Mouse (Mus musculus) hindbrain, embryonic 10.5 days (tissue): ENCODE measurements at regions not wholly inside any gene's neighbourhood (a gene's known extent, or its start where the extent isn't known, plus 50 kb on each side); places are given as distances from the start of the nearest gene placed in this dataset.

Experiments used
- DNase-seq: peaks from one replicate; pipeline ENCODE4 v3.0.0-alpha.2; 2017; ENCODE audit warnings: low spot score
- H3K27ac ChIP-seq: fragments of 300-500 bp; sonication (generic); 2 replicates; pipeline ENCODE4 v1.5.1; 2016; ENCODE audit warnings: mild to moderate bottlenecking, moderate library complexity
- H3K27me3 ChIP-seq: fragments of 300-500 bp; sonication (generic); 2 replicates; pipeline ENCODE4 v1.6.1; 2016; ENCODE audit warnings: mild to moderate bottlenecking; ENCODE audit not compliant: poor library complexity, insufficient read depth, severe bottlenecking
- H3K36me3 ChIP-seq: fragments of 300-500 bp; sonication (generic); 2 replicates; pipeline ENCODE4 v1.6.1; 2016; ENCODE audit warnings: mild to moderate bottlenecking, moderate library complexity
- H3K4me1 ChIP-seq: fragments of 300-500 bp; sonication (generic); replicated peaks from 2 replicates; pipeline ENCODE4 v1.6.1; 2016; ENCODE audit warnings: mild to moderate bottlenecking
- H3K4me3 ChIP-seq: fragments of 300-500 bp; sonication (generic); 2 replicates; pipeline ENCODE4 v1.5.1; 2016; ENCODE audit warnings: mild to moderate bottlenecking, moderate library complexity
- H3K9me3 ChIP-seq: fragments of 300-500 bp; sonication (generic); 2 replicates; pipeline ENCODE4 v1.6.1; 2016; ENCODE audit warnings: mild to moderate bottlenecking, moderate library complexity
- WGBS: fragments of 180-500 bp; shearing (Covaris S2); methylation state at CpG from one replicate; pipeline ENCODE4 v1.1.7; 2016; 5-methylcytosine and 5-hydroxymethylcytosine counted together

DNA sequence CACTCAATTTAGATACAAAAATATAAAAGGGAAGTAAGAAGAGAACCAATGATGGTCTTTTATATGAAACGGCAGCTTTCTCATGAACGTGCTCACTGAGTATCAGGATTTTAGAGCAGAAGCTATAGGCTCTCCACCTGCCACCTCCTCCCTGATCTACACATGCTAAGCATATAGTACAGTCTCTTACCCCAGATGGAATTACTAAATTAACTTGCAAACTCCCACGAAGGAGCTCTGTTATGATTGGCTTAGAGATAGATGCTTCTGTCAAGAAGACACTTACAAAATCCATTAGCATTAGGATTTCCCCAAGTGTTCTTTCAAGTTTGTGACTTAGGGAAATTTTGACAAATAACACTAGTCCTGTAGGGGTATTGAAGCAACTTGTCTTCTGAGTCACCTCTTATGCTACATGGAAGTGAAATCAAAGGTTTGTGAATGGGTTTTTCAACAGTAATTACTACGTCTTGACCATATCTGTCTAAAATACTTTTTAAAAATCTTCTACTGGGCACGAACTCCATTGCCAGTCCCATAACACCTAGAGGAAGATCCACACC, 60.6 kb downstream of the Crygs start:
- H3K27me3 ChIP-seq: no peaks in the 10 kb centered on the region
- H3K9me3 ChIP-seq: no peaks in the 10 kb centered on the region
- H3K36me3 ChIP-seq: no peaks in the 10 kb centered on the region
- no peak overlapping the region for H3K4me3 ChIP-seq
- 91% methylated on average over 5 of the region's 5 CpGs for WGBS
- no peaks in the 10 kb centered on the region for H3K4me1 ChIP-seq
- no peak overlapping the region for H3K27ac ChIP-seq
- no peak for DNase-seq

DNA sequence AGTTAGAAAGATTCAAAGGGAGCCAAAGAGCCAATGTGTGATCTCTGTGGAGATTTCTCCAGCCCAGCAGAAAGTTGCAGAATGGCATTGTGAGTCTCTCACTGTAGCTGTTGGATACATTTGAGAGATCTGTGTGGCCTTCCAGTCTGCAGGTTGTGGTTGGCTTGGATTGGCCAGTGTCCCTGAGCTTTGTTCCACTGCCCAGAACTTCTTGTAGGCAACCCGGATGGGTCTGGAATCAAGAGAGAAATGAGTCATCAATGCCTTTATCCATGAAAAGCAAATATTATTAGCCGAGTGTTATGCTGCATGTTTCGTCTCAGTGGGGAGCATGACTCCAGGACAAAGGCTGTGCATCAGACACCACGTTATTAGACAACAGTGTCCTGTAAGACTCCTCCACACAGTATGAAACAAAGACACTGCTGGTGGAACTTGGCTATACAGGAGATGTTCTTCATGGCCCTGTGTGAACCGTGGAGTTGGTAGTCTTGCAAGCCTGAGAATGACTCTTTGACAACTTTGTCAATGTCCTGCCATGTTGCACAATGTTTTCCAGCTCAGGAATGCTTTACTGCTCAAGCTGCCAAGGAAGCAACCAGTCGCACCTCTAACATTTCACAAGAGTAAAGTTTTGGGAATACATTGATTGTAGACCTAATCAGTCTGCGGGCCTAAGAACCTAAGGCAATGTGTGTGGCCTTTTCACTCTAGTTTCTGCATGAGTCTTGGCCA, 67.1 kb downstream of the Crygs start:
- 83% methylated on average over 7 of the region's 7 CpGs for WGBS
- Histone ChIP-seq H3K4me3 (no peak overlapping the region), H3K27ac (no peak overlapping the region), H3K27me3 (no peaks in the 10 kb centered on the region), H3K4me1 (no peaks in the 10 kb centered on the region), H3K36me3 (no peaks in the 10 kb centered on the region), H3K9me3 (0 out of 2 replicates have a peak, but pooled peaks cover 2% of the 10 kb centered on the region)
- DNase-seq: no peak

DNA sequence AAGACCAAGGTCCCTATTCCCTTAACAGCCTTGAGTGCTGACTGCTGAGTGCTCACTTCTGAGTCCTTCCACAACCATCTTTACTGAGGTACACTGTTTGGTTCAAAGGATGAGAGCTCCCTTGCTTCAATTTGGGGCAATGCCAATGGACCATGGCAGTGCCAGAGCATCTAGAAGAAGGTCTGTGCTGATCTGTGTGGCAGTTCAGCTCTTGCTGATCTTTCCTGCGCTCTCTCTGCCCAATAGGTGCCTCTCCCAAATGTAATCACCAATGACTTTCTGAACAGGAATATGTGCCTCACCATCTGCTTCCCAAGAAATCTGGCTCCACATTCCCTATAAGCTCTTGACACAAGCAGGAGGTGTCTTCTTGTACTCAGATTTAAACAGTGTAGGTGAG, 67.9 kb downstream of the Crygs start:
- H3K9me3 ChIP-seq: 0 out of 2 replicates have a peak, but pooled peaks cover 2% of the 10 kb centered on the region

DNA sequence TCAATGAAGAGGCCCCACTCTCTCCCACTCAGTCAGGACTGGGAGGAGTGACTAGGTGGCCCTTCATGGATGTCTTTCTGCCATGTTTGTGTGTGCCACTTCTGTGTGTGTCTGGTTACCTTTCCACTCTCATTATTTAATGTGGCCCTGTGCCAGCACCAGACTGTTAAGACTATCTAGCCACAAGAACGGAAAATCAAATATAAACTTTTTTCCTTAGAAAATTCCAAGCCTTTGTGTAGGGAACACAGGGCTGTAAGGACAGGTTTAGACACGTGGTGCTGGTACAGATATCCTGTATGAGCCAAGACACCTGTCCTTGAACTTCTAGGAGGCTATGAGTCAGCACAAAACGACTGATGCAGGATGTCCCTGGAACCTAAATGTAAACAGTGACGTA, 69.9 kb downstream of the Crygs start:
- DNase-seq: no peak
- no peaks in the 10 kb centered on the region for H3K4me1 ChIP-seq
- H3K27ac ChIP-seq: no peak overlapping the region
- H3K27me3 ChIP-seq: no peaks in the 10 kb centered on the region
- 81% methylated on average over 4 of the region's 4 CpGs for WGBS
- no peaks in the 10 kb centered on the region for H3K36me3 ChIP-seq
- H3K9me3 ChIP-seq: 0 out of 2 replicates have a peak, but pooled peaks cover 2% of the 10 kb centered on the region
- H3K4me3 ChIP-seq: no peak overlapping the region

More for the DNA sequence above, 67.9 kb downstream of the Crygs start:
- Histone ChIP-seq H3K27ac (no peak overlapping the region), H3K36me3 (no peaks in the 10 kb centered on the region), H3K4me3 (no peak overlapping the region), H3K27me3 (no peaks in the 10 kb centered on the region), H3K4me1 (no peaks in the 10 kb centered on the region)
- no peak for DNase-seq
- WGBS: 93% methylated on average over 1 of the region's 1 CpGs

DNA sequence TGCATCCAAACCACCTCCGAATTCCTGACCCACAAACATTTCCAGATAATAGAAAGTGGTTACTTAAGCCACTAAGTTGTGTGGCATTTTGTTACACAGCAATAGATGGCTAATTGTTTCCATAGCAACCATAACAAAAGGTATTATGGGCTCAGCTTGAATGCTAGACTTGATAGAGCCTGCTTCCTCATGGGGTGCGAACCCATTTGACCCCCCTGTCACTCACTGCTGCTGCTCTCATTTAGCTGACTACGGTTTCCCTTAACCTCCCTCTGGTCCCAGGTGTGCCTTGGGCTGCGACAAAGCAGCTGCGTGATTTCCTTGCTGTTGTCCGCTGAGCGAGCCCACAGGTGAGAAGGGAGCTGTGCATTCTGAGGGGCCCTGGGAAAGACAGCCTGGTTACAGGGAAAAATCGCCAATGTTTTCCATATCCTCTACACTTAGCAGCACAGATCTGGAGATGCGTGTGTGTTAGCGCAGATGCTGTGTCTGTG, 76.8 kb downstream of the Crygs start:
- 32% methylated on average over 10 of the region's 10 CpGs for WGBS
- Histone ChIP-seq H3K9me3 (no peaks in the 10 kb centered on the region), H3K36me3 (no peaks in the 10 kb centered on the region), H3K27me3 (0 out of 2 replicates have a peak, but pooled peaks cover 4% of the 10 kb centered on the region), H3K4me3 (no peak overlapping the region), H3K4me1 (peaks cover 21% of the 10 kb centered on the region), H3K27ac (no peak overlapping the region)
- peak; percentile 26 for DNase-seq

DNA sequence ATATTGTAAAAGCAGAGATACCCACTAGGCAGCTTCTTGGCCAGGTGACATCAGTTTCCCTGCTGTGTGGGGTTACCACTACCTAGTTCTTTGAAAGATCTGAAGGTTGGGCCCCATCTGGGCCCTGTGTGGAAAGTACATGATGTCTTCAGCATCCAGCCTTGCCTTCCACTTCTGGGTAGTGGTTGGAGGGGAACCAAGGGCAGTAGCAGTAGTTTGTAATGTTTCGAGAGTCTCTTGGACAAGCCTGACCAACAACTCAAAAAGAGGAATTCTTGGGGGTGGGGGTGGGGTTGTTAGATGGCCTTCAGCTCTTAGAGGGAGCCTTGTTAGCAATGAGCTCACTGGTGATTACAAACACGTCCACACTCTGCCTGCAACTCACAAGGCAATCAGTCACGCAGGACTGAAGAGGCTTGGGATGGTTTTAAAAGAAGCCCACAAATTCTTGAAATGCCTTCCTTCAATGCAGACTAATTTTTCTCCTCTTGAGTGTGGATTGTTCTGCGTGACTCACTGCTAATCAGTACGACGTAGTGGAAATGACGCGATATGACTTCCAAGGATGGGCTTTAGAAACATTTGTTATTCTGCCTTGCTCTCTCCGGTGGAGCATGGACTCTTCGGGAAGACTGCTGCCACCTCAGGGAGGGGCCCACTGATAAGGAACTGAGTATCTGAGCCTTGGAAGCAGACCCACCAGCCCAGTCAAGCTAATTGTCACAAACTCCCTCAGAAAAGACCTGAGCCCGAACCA, 76.9 kb upstream of the Dgkg start:
- peaks cover 21% of the 10 kb centered on the region for H3K4me1 ChIP-seq
- 0 out of 2 replicates have a peak, but pooled peaks cover 4% of the 10 kb centered on the region for H3K27me3 ChIP-seq
- H3K27ac ChIP-seq: peak overlapping the region; percentile 8; the same call in 1 of the 2 replicates
- H3K4me3 ChIP-seq: no peak overlapping the region
- DNase-seq: peak; percentile 11
- WGBS: 31% methylated on average over 11 of the region's 11 CpGs
- H3K9me3 ChIP-seq: no peaks in the 10 kb centered on the region
- no peaks in the 10 kb centered on the region for H3K36me3 ChIP-seq

DNA sequence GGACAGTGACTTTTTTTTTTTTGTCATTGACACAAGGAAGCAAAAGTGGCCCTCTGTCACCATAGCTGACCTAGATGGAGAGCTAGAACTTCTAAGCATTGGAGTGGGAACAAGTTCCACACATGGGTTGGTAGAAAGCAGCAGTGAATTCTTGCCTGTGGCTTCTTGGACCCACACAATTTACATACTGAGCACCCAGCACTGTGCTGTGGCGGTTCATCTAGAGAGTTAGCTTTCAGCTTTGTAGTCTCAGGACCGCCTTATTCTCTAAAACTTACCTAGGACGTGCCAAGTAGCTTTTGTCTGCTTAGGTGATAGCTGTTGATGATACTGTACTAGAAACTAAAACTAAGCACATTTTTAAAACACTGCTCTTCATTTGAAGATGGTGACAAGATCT, 72.1 kb upstream of the Dgkg start:
- no peaks in the 10 kb centered on the region for H3K36me3 ChIP-seq
- WGBS: 81% methylated on average over 3 of the region's 3 CpGs
- peaks cover 9% of the 10 kb centered on the region for H3K4me1 ChIP-seq
- H3K4me3 ChIP-seq: no peak overlapping the region
- H3K27me3 ChIP-seq: no peaks in the 10 kb centered on the region
- H3K9me3 ChIP-seq: no peaks in the 10 kb centered on the region
- DNase-seq: no peak
- H3K27ac ChIP-seq: no peak overlapping the region

DNA sequence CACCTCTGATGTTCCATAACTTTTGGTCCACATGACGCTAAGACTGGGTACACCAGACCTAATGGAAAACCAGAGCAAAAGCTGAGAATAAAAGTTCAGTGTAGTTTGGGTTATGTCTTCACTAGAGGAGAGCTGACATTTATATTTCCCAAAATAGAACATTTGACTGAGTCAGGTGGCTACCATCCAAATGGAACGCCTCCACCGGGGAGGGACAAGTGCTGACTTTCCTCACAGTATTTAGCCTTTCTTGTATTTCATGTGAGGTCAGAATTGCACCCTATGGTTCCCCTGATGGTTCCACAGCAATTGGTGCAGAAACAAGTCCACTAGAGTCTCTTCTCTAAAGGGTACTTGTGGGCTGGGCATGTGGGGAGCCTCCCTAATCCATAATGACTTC, 68.2 kb upstream of the Dgkg start:
- 97% methylated on average over 3 of the region's 3 CpGs for WGBS

DNA sequence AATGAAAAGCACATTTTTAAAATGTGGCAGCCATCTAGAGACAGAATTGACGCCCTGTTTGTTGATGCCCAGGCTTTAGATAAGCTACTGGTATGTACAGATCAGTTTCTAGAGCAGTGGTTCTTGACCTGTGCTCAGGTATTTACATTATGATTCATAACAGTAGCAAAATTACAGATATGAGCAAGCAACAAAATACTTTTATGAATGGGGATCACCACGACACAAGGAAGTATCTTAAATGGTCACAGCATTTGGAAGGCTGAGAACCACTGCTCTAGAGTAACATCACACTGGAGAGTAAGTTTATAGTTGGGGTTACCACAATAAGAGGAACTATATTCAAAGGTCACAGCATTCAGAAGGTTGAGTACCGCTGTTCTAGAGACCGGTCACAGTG, 66.3 kb upstream of the Dgkg start:
- H3K27ac ChIP-seq: no peak overlapping the region
- no peak overlapping the region for H3K4me3 ChIP-seq
- no peak for DNase-seq
- peaks cover 11% of the 10 kb centered on the region for H3K4me1 ChIP-seq
- no peaks in the 10 kb centered on the region for H3K9me3 ChIP-seq
- H3K27me3 ChIP-seq: no peaks in the 10 kb centered on the region
- WGBS: 89% methylated on average over 4 of the region's 4 CpGs
- no peaks in the 10 kb centered on the region for H3K36me3 ChIP-seq

More for the DNA sequence above, 68.2 kb upstream of the Dgkg start:
- H3K4me3 ChIP-seq: no peak overlapping the region
- no peak for DNase-seq
- no peaks in the 10 kb centered on the region for H3K27me3 ChIP-seq
- peaks cover 3% of the 10 kb centered on the region; the same call in 1 of the 2 replicates for H3K4me1 ChIP-seq
- H3K9me3 ChIP-seq: no peaks in the 10 kb centered on the region
- no peak overlapping the region for H3K27ac ChIP-seq
- H3K36me3 ChIP-seq: no peaks in the 10 kb centered on the region

DNA sequence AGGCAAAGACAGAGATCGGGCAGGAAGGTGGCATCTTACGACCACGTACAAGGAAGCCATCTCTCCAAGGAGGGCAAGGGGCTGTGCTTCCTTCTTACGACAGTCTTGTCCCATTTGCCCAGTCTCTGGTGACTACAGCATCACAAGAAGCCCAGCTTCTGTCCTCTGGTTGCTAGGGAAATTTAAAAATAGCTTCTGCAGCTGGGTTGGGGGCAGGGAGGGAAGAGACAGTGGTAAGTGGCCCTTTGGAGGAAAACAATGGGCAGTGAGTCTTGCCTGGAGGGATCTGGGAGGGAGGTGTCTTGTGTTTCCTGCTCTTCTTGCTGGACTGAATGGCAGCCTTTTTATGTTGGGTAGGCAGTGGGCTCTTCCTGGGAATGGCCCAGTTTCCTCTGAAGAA, 62.8 kb upstream of the Dgkg start:
- no peaks in the 10 kb centered on the region for H3K36me3 ChIP-seq
- 66% methylated on average over 4 of the region's 4 CpGs for WGBS
- peaks cover 11% of the 10 kb centered on the region for H3K4me1 ChIP-seq
- no peaks in the 10 kb centered on the region for H3K27me3 ChIP-seq
- H3K27ac ChIP-seq: 0 out of 2 replicates have a peak overlapping the region, but pooled peaks have one; percentile 29
- H3K9me3 ChIP-seq: no peaks in the 10 kb centered on the region
- no peak overlapping the region for H3K4me3 ChIP-seq
- peak; percentile 17 for DNase-seq

DNA sequence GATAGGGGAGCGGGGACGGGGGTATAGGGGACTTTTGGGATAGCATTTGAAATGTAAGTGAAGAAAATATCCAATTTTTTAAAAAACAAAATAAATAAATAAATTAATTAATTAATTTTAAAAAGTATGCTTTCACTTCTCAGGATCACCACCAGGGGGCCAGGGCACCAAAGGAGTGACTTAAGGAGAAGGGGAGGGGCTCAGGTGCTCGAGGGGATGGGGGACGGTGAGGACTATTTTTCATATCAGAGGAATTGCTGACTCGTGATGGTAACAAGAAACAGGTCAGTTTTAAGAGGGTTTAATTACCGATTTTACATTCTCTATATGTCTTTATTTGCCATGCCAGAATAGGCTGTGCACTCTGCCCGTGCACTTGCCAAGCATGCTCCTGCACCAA, 62.3 kb upstream of the Dgkg start:
- H3K4me1 ChIP-seq: peaks cover 11% of the 10 kb centered on the region
- no peaks in the 10 kb centered on the region for H3K9me3 ChIP-seq
- H3K27me3 ChIP-seq: no peaks in the 10 kb centered on the region
- no peaks in the 10 kb centered on the region for H3K36me3 ChIP-seq
- no peak overlapping the region for H3K27ac ChIP-seq
- no peak overlapping the region for H3K4me3 ChIP-seq
- 55% methylated on average over 7 of the region's 7 CpGs for WGBS
- DNase-seq: peak; percentile 3

DNA sequence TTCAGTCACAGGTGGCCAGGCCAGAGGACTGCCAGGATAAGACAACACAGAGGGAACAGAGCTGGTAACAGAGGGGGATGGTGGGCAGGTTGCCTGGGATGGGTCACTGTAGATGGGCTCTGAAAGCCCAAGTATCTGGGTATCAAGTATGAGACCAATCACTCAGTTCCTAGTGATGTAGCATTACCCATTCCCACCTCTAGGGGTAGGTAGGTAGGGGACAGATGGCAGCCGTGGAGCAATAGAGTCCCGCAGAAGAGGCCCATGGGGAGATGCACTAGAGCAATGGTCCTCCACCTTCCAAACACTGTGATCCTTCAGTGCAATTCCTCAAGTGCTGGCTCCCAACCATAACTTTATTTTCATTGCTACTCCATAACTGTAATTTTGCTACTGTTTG, 60.4 kb upstream of the Dgkg start:
- WGBS: 66% methylated on average over 2 of the region's 2 CpGs
- Histone ChIP-seq H3K27me3 (no peaks in the 10 kb centered on the region), H3K36me3 (no peaks in the 10 kb centered on the region), H3K4me3 (no peak overlapping the region), H3K9me3 (no peaks in the 10 kb centered on the region), H3K4me1 (peaks cover 9% of the 10 kb centered on the region), H3K27ac (no peak overlapping the region)
- no peak for DNase-seq
